In genomic region chr7:83751055-83751454, GRCm38 (mm10) we compare ENCODE assay signal across 21 mouse cellular contexts. TPM values are rescaled to one million over a fixed set of nuclear protein-coding genes. Genes with fewer than 3 reads are reported as not detected.
A peak's percentile ranks its signal among the peaks of the same experiment; 100 is the strongest.
DNase-seq lines count a peak whose midpoint lies in the region; ATAC-seq and TF ChIP-seq lines count a peak whose summit lies in the region.
"Had no signal": no experiment of that assay in that cellular context is flagged by ENCODE, and none has a peak within 500 bp of the region (broad histone marks: within the 10 kb centered on the region; RNA-seq: fewer than 3 reads in every experiment).

No protein-coding gene starts in this region.

- no peaks in the 10 kb centered on the region for H3K9me3 ChIP-seq in lung, embryonic 14.5 days (ENCODE audit: low read depth, low read length)
- H3K9me3 ChIP-seq: embryonic facial prominence, embryonic 12.5 days; heart, embryonic 12.5 days; hindbrain, embryonic 12.5 days; limb, embryonic 10.5 days had no signal

- peak; percentile 64 for DNase-seq in lung, embryonic 14.5 days
- no peak for DNase-seq in lung, postnatal 14 days
- DNase-seq in adipocyte (ENCODE audit: low spot score): peak; percentile 17
- DNase-seq in cerebellum, adult 18-20 months: peak; percentile 88 to 91
- peak; percentile 86 to 88 for DNase-seq in cerebellum, postnatal 25 days
- no peak for DNase-seq in kidney, adult 11 months
- DNase-seq in c-Kit-positive CD71-positive TER-119-positive erythroid progenitor cells, embryonic 14.5 days (ENCODE audit: low spot score): no peak
- DNase-seq: adrenal gland, adult 8-10 months; heart, postnatal 14 days; kidney, postnatal 36 days; liver, postnatal 0 days had no signal

- H3K27ac ChIP-seq in lung, embryonic 14.5 days (ENCODE audit: low read depth): no peak overlapping the region
- H3K27ac ChIP-seq: embryonic facial prominence, embryonic 12.5 days; hindbrain, embryonic 12.5 days; left cerebral cortex, adult 2 months; limb, embryonic 10.5 days; stomach, postnatal 0 days had no signal

- no peaks in the 10 kb centered on the region for H3K27me3 ChIP-seq in lung, embryonic 14.5 days (ENCODE audit: insufficient read depth, low read length)
- H3K27me3 ChIP-seq: embryonic facial prominence, embryonic 12.5 days; heart, embryonic 12.5 days; hindbrain, embryonic 12.5 days had no signal

- H3K4me2 ChIP-seq in lung, embryonic 14.5 days: no peak overlapping the region
- H3K4me2 ChIP-seq: embryonic facial prominence, embryonic 12.5 days; heart, embryonic 12.5 days; hindbrain, embryonic 12.5 days had no signal

- TF ChIP-seq CTCF in lung, embryonic 14.5 days (IDR thresholded peaks at IDR 0.05; ENCODE audit: low read depth): no peak

- no peak for ATAC-seq in lung, embryonic 14.5 days (ENCODE audit: insufficient read depth)
- ATAC-seq: forebrain, embryonic 16.5 days; liver, postnatal 0 days had no signal

- no peak overlapping the region for H3K9ac ChIP-seq in lung, embryonic 14.5 days
- H3K9ac ChIP-seq: embryonic facial prominence, embryonic 12.5 days; heart, embryonic 12.5 days; hindbrain, embryonic 12.5 days; liver, postnatal 0 days had no signal

- no peaks in the 10 kb centered on the region for H3K36me3 ChIP-seq in lung, embryonic 14.5 days (ENCODE audit: insufficient read depth)
- H3K36me3 ChIP-seq: embryonic facial prominence, embryonic 12.5 days; heart, embryonic 12.5 days; hindbrain, embryonic 12.5 days; limb, embryonic 10.5 days had no signal

- no peak overlapping the region for H3K4me3 ChIP-seq in lung, embryonic 14.5 days (ENCODE audit: low read depth, low read length)
- H3K4me3 ChIP-seq: embryonic facial prominence, embryonic 12.5 days; heart, embryonic 12.5 days; hindbrain, embryonic 12.5 days; left cerebral cortex, adult 2 months; limb, embryonic 10.5 days had no signal

- no peaks in the 10 kb centered on the region for H3K4me1 ChIP-seq in lung, embryonic 14.5 days (ENCODE audit: insufficient read depth)

- 37% methylated on average over 1 of the region's 1 CpGs for WGBS in lung, embryonic 14.5 days

RNA-seq across cellular contexts. Expression of gene Il16, which starts 5.5 kb away (rescaled TPM):
- polyA plus RNA-seq in lung, embryonic 14.5 days (2014; fragmentation: Nextera tagmentation; extraction: Ambion mirVana): 2.3 and 2.8 TPM in 2 replicates

RNA-seq across cellular contexts. Expression of gene Cfap161, which starts 43.6 kb away (rescaled TPM):
- polyA plus RNA-seq in lung, embryonic 14.5 days (2014; fragmentation: Nextera tagmentation; extraction: Ambion mirVana): 0.13 and 0.22 TPM in 2 replicates
- polyA plus RNA-seq: kidney, embryonic 14.5 days; liver, adult 2 months; liver, postnatal 0 days; urinary bladder, adult 2 months had no signal

Comparison
In these comparisons a context has a peak if more than half of its experiments do, and no peak if none do; other contexts are left out.
1. DNase-seq: peak in lung, embryonic 14.5 days (single experiment), adipocyte (single experiment), cerebellum, adult 18-20 months (2 of 2) and cerebellum, postnatal 25 days (2 of 2); none in lung, postnatal 14 days (single experiment), kidney, adult 11 months (single experiment) and c-Kit-positive CD71-positive TER-119-positive erythroid progenitor cells, embryonic 14.5 days (single experiment).